Mouse (Mus musculus): ENCODE data around the gene Kcne2. TPM values are rescaled to one million over a fixed set of nuclear protein-coding genes. Genes with fewer than 3 reads are reported as not detected.

Kcne2 gene
- not detected in 2 replicates for polyA plus RNA-seq (2012)

- TF ChIP-seq GATA1 (IDR thresholded peaks at IDR 0.05; ENCODE audit: low read length) = no peak
Measured at GRCm38 (mm10) chr16:92292101-92292500, at the start of gene Kcne2. Gene Kcne2, plus strand, starts transcription at chr16:92292389.

- TF ChIP-seq GATA1 (IDR thresholded peaks at IDR 0.05; ENCODE audit: low read length) = no peak
Measured at GRCm38 (mm10) chr16:92245909-92246308, 46.3 kb upstream of the Kcne2 start.

GRCm38 (mm10) chr16:92246974-92247373 is 45.2 kb upstream of the Kcne2 start:
- no peak for TF ChIP-seq GATA1 (IDR thresholded peaks at IDR 0.05; ENCODE audit: low read length)

GRCm38 (mm10) chr16:92247700-92248099 is 44.5 kb upstream of the Kcne2 start:
- no peak for TF ChIP-seq GATA1 (IDR thresholded peaks at IDR 0.05; ENCODE audit: low read length)

GRCm38 (mm10) chr16:92249681-92250080 is 42.5 kb upstream of the Kcne2 start:
- no peak for TF ChIP-seq GATA1 (IDR thresholded peaks at IDR 0.05; ENCODE audit: low read length)

- TF ChIP-seq GATA1 (IDR thresholded peaks at IDR 0.05; ENCODE audit: low read length) = no peak
Measured at GRCm38 (mm10) chr16:92250452-92250851, 41.7 kb upstream of the Kcne2 start.

- TF ChIP-seq GATA1 (IDR thresholded peaks at IDR 0.05; ENCODE audit: low read length) = no peak
Measured at GRCm38 (mm10) chr16:92254316-92254715, 37.9 kb upstream of the Kcne2 start.

- TF ChIP-seq GATA1 (IDR thresholded peaks at IDR 0.05; ENCODE audit: low read length) = no peak
Measured at GRCm38 (mm10) chr16:92267861-92268260, 24.3 kb upstream of the Kcne2 start.

- no peak for TF ChIP-seq GATA1 (IDR thresholded peaks at IDR 0.05; ENCODE audit: low read length)
Measured at GRCm38 (mm10) chr16:92274516-92274915, 17.7 kb upstream of the Kcne2 start.

- no peak for TF ChIP-seq GATA1 (IDR thresholded peaks at IDR 0.05; ENCODE audit: low read length)
Measured at GRCm38 (mm10) chr16:92275526-92275925, 16.7 kb upstream of the Kcne2 start.

- TF ChIP-seq GATA1 (IDR thresholded peaks at IDR 0.05; ENCODE audit: low read length) = no peak
Measured at GRCm38 (mm10) chr16:92282671-92283070, 9.5 kb upstream of the Kcne2 start.

GRCm38 (mm10) chr16:92285068-92285467 is 7.1 kb upstream of the Kcne2 start:
- TF ChIP-seq GATA1 (IDR thresholded peaks at IDR 0.05; ENCODE audit: low read length) = no peak

GRCm38 (mm10) chr16:92286609-92287008 is 5.6 kb upstream of the Kcne2 start:
- no peak for TF ChIP-seq GATA1 (IDR thresholded peaks at IDR 0.05; ENCODE audit: low read length)

GRCm38 (mm10) chr16:92288778-92289177 is 3.4 kb upstream of the Kcne2 start:
- no peak for TF ChIP-seq GATA1 (IDR thresholded peaks at IDR 0.05; ENCODE audit: low read length)

GRCm38 (mm10) chr16:92290045-92290444 is 2.1 kb upstream of the Kcne2 start:
- TF ChIP-seq GATA1 (IDR thresholded peaks at IDR 0.05; ENCODE audit: low read length) = no peak

- TF ChIP-seq GATA1 (IDR thresholded peaks at IDR 0.05; ENCODE audit: low read length) = no peak
Measured at GRCm38 (mm10) chr16:92294267-92294970, 2.2 kb downstream of the Kcne2 start.

GRCm38 (mm10) chr16:92295328-92295727 is 3.1 kb downstream of the Kcne2 start:
- no peak for TF ChIP-seq GATA1 (IDR thresholded peaks at IDR 0.05; ENCODE audit: low read length)

All from G1E-ER4 (cell line).